Mouse (Mus musculus): ENCODE data around the gene Mterf1a. TPM values are rescaled to one million over a fixed set of nuclear protein-coding genes. Genes with fewer than 3 reads are reported as not detected.

Gene Mterf1a
- polyA plus RNA-seq, 1 experiment from 2014 or later = 4.0 TPM

DNA sequence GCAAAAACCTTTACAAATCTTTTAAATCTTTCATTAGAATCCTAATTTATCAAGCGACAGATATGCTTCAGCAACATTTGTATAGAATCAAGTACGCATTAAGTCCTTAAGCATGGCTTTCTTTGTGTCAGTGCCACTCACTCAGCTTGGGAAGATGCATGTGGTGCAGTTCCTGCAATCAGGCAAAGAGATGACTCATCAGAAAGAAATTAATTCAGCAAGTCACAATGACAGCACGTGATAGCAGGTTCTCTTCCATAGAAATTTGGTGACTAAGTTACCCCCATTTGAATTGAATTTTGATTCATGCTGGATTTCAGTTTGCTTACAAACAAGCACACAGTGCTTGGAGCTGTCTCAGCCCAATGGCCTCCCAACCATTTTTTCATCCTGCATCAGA is 20.2 kb downstream of the Mterf1a start:
- Histone ChIP-seq H3K9ac (ENCODE audit: low read depth, low read length) (no peak overlapping the region), H3K36me3 (ENCODE audit: control insufficient read depth, insufficient read depth) (no peaks in the 10 kb centered on the region), H3K27me3 (ENCODE audit: control insufficient read depth, insufficient read depth, low read depth, low read length) (no peaks in the 10 kb centered on the region), H3K4me1 (ENCODE audit: control insufficient read depth, low read depth, low read length) (no peaks in the 10 kb centered on the region), H3K9me3 (replicated peaks; ENCODE audit: control insufficient read depth, low read length) (no peaks in the 10 kb centered on the region), H3K27ac (ENCODE audit: low read length) (no peak overlapping the region), H3K4me3 (ENCODE audit: low read depth, low read length) (no peak overlapping the region), H3K4me2 (ENCODE audit: low read depth, low read length) (no peak overlapping the region)
- ATAC-seq (ENCODE audit: low read depth) = no peak
- 58% methylated on average over 3 of the region's 3 CpGs for WGBS (ENCODE audit: insufficient replicate concordance)

DNA sequence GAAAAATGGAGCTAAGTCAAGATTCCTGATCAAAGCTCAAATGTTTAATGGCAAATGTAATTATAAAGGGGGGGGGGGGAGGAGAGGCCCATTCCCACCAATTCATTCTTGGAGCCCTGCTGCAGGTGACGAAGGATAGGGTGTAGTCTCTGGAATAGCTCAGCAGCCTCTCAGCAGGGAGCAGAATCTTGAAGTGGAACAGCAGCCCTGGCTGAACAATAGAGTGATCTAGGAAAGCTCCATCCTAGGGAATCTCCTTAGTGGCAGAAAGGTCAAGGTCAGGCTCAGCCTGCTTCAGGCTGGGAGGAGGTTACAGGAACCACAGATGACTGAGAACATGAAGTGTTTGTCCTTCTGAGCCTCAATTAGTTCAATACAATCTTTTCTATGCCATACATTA is 21.4 kb downstream of the Mterf1a start:
- H3K36me3 ChIP-seq (ENCODE audit: control insufficient read depth, insufficient read depth) = no peaks in the 10 kb centered on the region
- H3K4me2 ChIP-seq (ENCODE audit: low read depth, low read length) = no peak overlapping the region
- no peak for ATAC-seq (ENCODE audit: low read depth)
- no peaks in the 10 kb centered on the region for H3K27me3 ChIP-seq (ENCODE audit: control insufficient read depth, insufficient read depth, low read depth, low read length)
- H3K27ac ChIP-seq (ENCODE audit: low read length) = no peak overlapping the region
- H3K4me3 ChIP-seq (ENCODE audit: low read depth, low read length) = no peak overlapping the region
- no peaks in the 10 kb centered on the region for H3K9me3 ChIP-seq (replicated peaks; ENCODE audit: control insufficient read depth, low read length)
- H3K9ac ChIP-seq (ENCODE audit: low read depth, low read length) = no peak overlapping the region
- WGBS (ENCODE audit: insufficient replicate concordance) = 36% methylated on average over 1 of the region's 1 CpGs
- H3K4me1 ChIP-seq (ENCODE audit: control insufficient read depth, low read depth, low read length) = no peaks in the 10 kb centered on the region

GRCm38 (mm10) chr5:3870161-3870560 is 23.6 kb downstream of the Mterf1a start:
- Histone ChIP-seq H3K36me3 (ENCODE audit: control insufficient read depth, insufficient read depth) (no peaks in the 10 kb centered on the region), H3K9me3 (replicated peaks; ENCODE audit: control insufficient read depth, low read length) (no peaks in the 10 kb centered on the region), H3K4me3 (ENCODE audit: low read depth, low read length) (no peak overlapping the region), H3K27me3 (ENCODE audit: control insufficient read depth, insufficient read depth, low read depth, low read length) (no peaks in the 10 kb centered on the region), H3K4me1 (ENCODE audit: control insufficient read depth, low read depth, low read length) (no peaks in the 10 kb centered on the region), H3K4me2 (ENCODE audit: low read depth, low read length) (no peak overlapping the region), H3K27ac (ENCODE audit: low read length) (no peak overlapping the region), H3K9ac (ENCODE audit: low read depth, low read length) (no peak overlapping the region)
- no peak for ATAC-seq (ENCODE audit: low read depth)
- WGBS (ENCODE audit: insufficient replicate concordance) = 59% methylated on average over 4 of the region's 4 CpGs

DNA sequence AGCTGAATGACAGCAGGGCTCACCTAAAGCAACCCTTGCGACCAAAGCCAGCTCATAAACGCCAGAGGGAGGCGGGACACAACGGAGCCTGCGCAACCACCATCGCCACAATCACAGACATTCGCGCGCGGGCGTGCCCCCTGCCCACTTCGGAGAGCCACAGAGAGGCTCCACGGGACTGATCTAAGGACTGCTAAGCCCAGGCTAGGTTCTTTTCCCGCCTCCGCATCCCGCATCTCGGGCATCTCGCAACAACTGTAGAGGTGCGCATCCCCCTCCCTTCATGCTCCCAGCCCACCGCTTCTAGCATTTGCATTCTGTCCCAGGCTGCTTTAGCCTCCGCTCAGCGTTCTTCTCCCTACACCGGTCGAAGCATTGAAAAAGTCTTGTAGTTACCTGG is 48.7 kb downstream of the Mterf1a start, which contains the start of gene Lrrd1:
Lrrd1 (plus strand) TSS at position 148 of the 400 bp plus-strand sequence.
- 18% methylated on average over 24 of the region's 24 CpGs for WGBS (ENCODE audit: insufficient replicate concordance)
- Histone ChIP-seq H3K9me3 (replicated peaks; ENCODE audit: control insufficient read depth, low read length) (no peaks in the 10 kb centered on the region), H3K4me3 (ENCODE audit: low read depth, low read length) (no peak within 1 kb of the TSS), H3K4me2 (ENCODE audit: low read depth, low read length) (no peak within 1 kb of the TSS), H3K9ac (ENCODE audit: low read depth, low read length) (no peak within 1 kb of the TSS), H3K27me3 (ENCODE audit: control insufficient read depth, insufficient read depth, low read depth, low read length) (no peaks in the 10 kb centered on the region), H3K36me3 (ENCODE audit: control insufficient read depth, insufficient read depth) (no peaks in the 10 kb centered on the region), H3K27ac (ENCODE audit: low read length) (no peak within 1 kb of the TSS), H3K4me1 (ENCODE audit: control insufficient read depth, low read depth, low read length) (no peaks in the 10 kb centered on the region)
- ATAC-seq (ENCODE audit: low read depth) = no peak

Other genes starting within 250 kb of the Mterf1a start
- not detected in 2 replicates for gene Tmbim7, start 242.8 kb downstream of the Mterf1a start, polyA plus RNA-seq (2015; fragmentation: Nextera tagmentation; extraction: Ambion mirVana)
- 18.7 and 20.7 TPM in 2 replicates for gene Gatad1, start 236.7 kb downstream of the Mterf1a start, polyA plus RNA-seq (2015; fragmentation: Nextera tagmentation; extraction: Ambion mirVana)
- 2.5 and 2.8 TPM in 2 replicates for gene Ankib1, start 91.0 kb downstream of the Mterf1a start, polyA plus RNA-seq (2015; fragmentation: Nextera tagmentation; extraction: Ambion mirVana)
- gene Krit1, start 90.7 kb downstream of the Mterf1a start, polyA plus RNA-seq (2015; fragmentation: Nextera tagmentation; extraction: Ambion mirVana) = 18.7 and 19.6 TPM in 2 replicates
- not detected in 2 replicates for gene Lrrd1, start 48.8 kb downstream of the Mterf1a start, polyA plus RNA-seq (2015; fragmentation: Nextera tagmentation; extraction: Ambion mirVana)
- 26.0 and 26.1 TPM in 2 replicates for gene Akap9, start 34.1 kb upstream of the Mterf1a start, polyA plus RNA-seq (2015; fragmentation: Nextera tagmentation; extraction: Ambion mirVana)
- 62.3 and 64.9 TPM in 2 replicates for gene Cyp51, start 210.8 kb upstream of the Mterf1a start, polyA plus RNA-seq (2015; fragmentation: Nextera tagmentation; extraction: Ambion mirVana)

Measured in liver, embryonic 16.5 days (tissue).